Comparison of ENCODE assay signal across 9 mouse cellular contexts in genomic region chr8:106150653-106151000, GRCm38 (mm10). TPM values are rescaled to one million over a fixed set of nuclear protein-coding genes. Genes with fewer than 3 reads are reported as not detected.
DNase-seq lines count a peak whose midpoint lies in the region; ATAC-seq and TF ChIP-seq lines count a peak whose summit lies in the region.
"Had no signal": no experiment of that assay in that cellular context is flagged by ENCODE, and none has a peak within 500 bp of the region (broad histone marks: within the 10 kb centered on the region; RNA-seq: fewer than 3 reads in every experiment).

No protein-coding gene starts in this region.

- TF ChIP-seq CTCF in E14TG2a.4 (conservative IDR thresholded peaks at IDR 0.05; ENCODE audit: low read length) = no peak
- TF ChIP-seq CTCF in forebrain, postnatal 0 days (IDR thresholded peaks at IDR 0.05; ENCODE audit: low read depth) = no peak
- TF ChIP-seq CTCF in liver, postnatal 0 days (IDR thresholded peaks at IDR 0.05; ENCODE audit: low read depth) = 0 out of 2 replicates have a peak, but pooled peaks have one; percentile 4

- H3K27me3 ChIP-seq in heart, embryonic 11.5 days (ENCODE audit: control insufficient read depth, insufficient read depth, low read length) = no peaks in the 10 kb centered on the region
- no peaks in the 10 kb centered on the region for H3K27me3 ChIP-seq in E14TG2a.4 (ENCODE audit: insufficient read depth, low read length)
- H3K27me3 ChIP-seq in forebrain, postnatal 0 days (ENCODE audit: insufficient read depth, low read length) = no peaks in the 10 kb centered on the region
- no peaks in the 10 kb centered on the region for H3K27me3 ChIP-seq in liver, postnatal 0 days (ENCODE audit: insufficient read depth, low read length)

- no peak for DNase-seq in heart, postnatal 25 days (ENCODE audit: low spot score)
- no peak for DNase-seq in forebrain, postnatal 0 days
- no peak for DNase-seq in liver, postnatal 0 days
- no peak for DNase-seq in spleen, postnatal 10 days (ENCODE audit: low spot score in 2 of 2)
- no peak for DNase-seq in cerebellum, postnatal 10 days
- DNase-seq in adrenal gland, postnatal 4 days (ENCODE audit: low spot score in 2 of 2) = no peak

- 20% methylated on average over 8 of the region's 8 CpGs for WGBS in heart, embryonic 11.5 days (ENCODE audit: insufficient replicate concordance)
- 17% methylated on average over 8 of the region's 8 CpGs for WGBS in forebrain, postnatal 0 days
- WGBS in liver, postnatal 0 days (ENCODE audit: insufficient replicate concordance) = 14% methylated on average over 8 of the region's 8 CpGs

- H3K4me3 ChIP-seq in heart, embryonic 11.5 days (ENCODE audit: low read depth, low read length) = peak overlapping the region; percentile 71
- H3K4me3 ChIP-seq in E14TG2a.4 (replicated peaks; ENCODE audit: low read length) = peak overlapping the region; percentile 90
- peak overlapping the region; percentile 58 for H3K4me3 ChIP-seq in forebrain, postnatal 0 days (ENCODE audit: low read depth, low read length)
- H3K4me3 ChIP-seq in liver, postnatal 0 days (ENCODE audit: low read depth, low read length) = peak overlapping the region; percentile 64

- intact Hi-C loops in heart, postnatal 25 days (cut with DNase I) = no loop called here

- no peaks in the 10 kb centered on the region for H3K36me3 ChIP-seq in heart, embryonic 11.5 days (ENCODE audit: control insufficient read depth, insufficient read depth, low read length)
- H3K36me3 ChIP-seq in E14TG2a.4 (ENCODE audit: insufficient read depth, low read length) = peaks cover 34% of the 10 kb centered on the region
- H3K36me3 ChIP-seq in forebrain, postnatal 0 days (ENCODE audit: insufficient read depth) = peaks cover 10% of the 10 kb centered on the region; the same call in 1 of the 2 replicates
- H3K36me3 ChIP-seq in liver, postnatal 0 days (replicated peaks; ENCODE audit: insufficient read depth, low read length) = no peaks in the 10 kb centered on the region

- no peak overlapping the region for H3K27ac ChIP-seq in heart, embryonic 11.5 days (ENCODE audit: low read depth, low read length)
- H3K27ac ChIP-seq in forebrain, postnatal 0 days (ENCODE audit: low read depth, low read length) = 0 out of 2 replicates have a peak overlapping the region, but pooled peaks have one; percentile 47
- peak overlapping the region; percentile 79; the same call in 1 of the 2 replicates for H3K27ac ChIP-seq in liver, postnatal 0 days (ENCODE audit: low read depth)

- no peaks in the 10 kb centered on the region for H3K9me3 ChIP-seq in heart, embryonic 11.5 days (replicated peaks; ENCODE audit: control insufficient read depth, low read length)
- no peaks in the 10 kb centered on the region for H3K9me3 ChIP-seq in E14TG2a.4 (ENCODE audit: low read length)
- no peaks in the 10 kb centered on the region for H3K9me3 ChIP-seq in forebrain, postnatal 0 days (ENCODE audit: low read length)
- no peaks in the 10 kb centered on the region for H3K9me3 ChIP-seq in liver, postnatal 0 days (ENCODE audit: low read length)

- peak overlapping the region; percentile 81 for H3K4me2 ChIP-seq in heart, embryonic 11.5 days
- H3K4me2 ChIP-seq in forebrain, postnatal 0 days (ENCODE audit: low read depth) = peak overlapping the region; percentile 48
- peak overlapping the region; percentile 84 for H3K4me2 ChIP-seq in liver, postnatal 0 days (ENCODE audit: low read depth, low read length)

- no peak for TF ChIP-seq EP300 in liver, postnatal 0 days (IDR thresholded peaks at IDR 0.05; ENCODE audit: low read depth)

- peaks cover 12% of the 10 kb centered on the region; the same call in 1 of the 2 replicates for H3K4me1 ChIP-seq in heart, embryonic 11.5 days (ENCODE audit: control insufficient read depth, insufficient read depth, low read length)
- H3K4me1 ChIP-seq in E14TG2a.4 (replicated peaks; ENCODE audit: low read depth, low read length) = peaks cover 29% of the 10 kb centered on the region
- H3K4me1 ChIP-seq in forebrain, postnatal 0 days (ENCODE audit: insufficient read depth) = peaks cover 10% of the 10 kb centered on the region
- peaks cover 10% of the 10 kb centered on the region; the same call in 1 of the 2 replicates for H3K4me1 ChIP-seq in liver, postnatal 0 days (ENCODE audit: insufficient read depth)

- peak overlapping the region; percentile 74 for H3K9ac ChIP-seq in heart, embryonic 11.5 days (ENCODE audit: low read depth, low read length)
- peak overlapping the region; percentile 58 for H3K9ac ChIP-seq in forebrain, postnatal 0 days
- H3K9ac ChIP-seq in liver, postnatal 0 days (replicated peaks) = peak overlapping the region; percentile 45

- ATAC-seq in heart, embryonic 11.5 days (replicated peaks; ENCODE audit: insufficient number of reproducible peaks, low FRiP score, low TSS enrichment) = peak; percentile 15; the same call in 1 of the 2 replicates
- no peak for ATAC-seq in forebrain, postnatal 0 days
- no peak for ATAC-seq in liver, postnatal 0 days

RNA-seq across cellular contexts. Expression of gene Pla2g15, which starts 0.4 kb away (rescaled TPM):
- 3.0 and 7.2 TPM in 2 replicates for polyA plus RNA-seq in heart, embryonic 11.5 days (2014; fragmentation: Nextera tagmentation; extraction: Ambion mirVana)
- total RNA-seq in heart, postnatal 25 days (2021) = 1 to 10 TPM; 7.8 to 8.7 TPM
- 16.0 and 17.8 TPM in 2 replicates for total RNA-seq in forebrain, postnatal 0 days (2014; rRNA removed)
- polyA plus RNA-seq in forebrain, postnatal 0 days (2015; fragmentation: Nextera tagmentation; extraction: Ambion mirVana) = 11.7 and 15.6 TPM in 2 replicates
- 7.2 and 7.7 TPM in 2 replicates for polyA plus RNA-seq in liver, postnatal 0 days (2015; fragmentation: Nextera tagmentation; extraction: Ambion mirVana)
- 10 to 100 TPM; 17.3 to 17.6 TPM for total RNA-seq in adrenal gland, postnatal 4 days (2021)

RNA-seq across cellular contexts. Expression of gene Esrp2, which starts 13.9 kb away (rescaled TPM):
- 1.3 and 1.4 TPM in 2 replicates for polyA plus RNA-seq in heart, embryonic 11.5 days (2014; fragmentation: Nextera tagmentation; extraction: Ambion mirVana)
- total RNA-seq in heart, postnatal 25 days (2021) = under 1 TPM; 0.53 to 0.60 TPM
- total RNA-seq in forebrain, postnatal 0 days (2014; rRNA removed) = 0.14 TPM in 1 of 2 replicates, not detected in the other
- polyA plus RNA-seq in forebrain, postnatal 0 days (2015; fragmentation: Nextera tagmentation; extraction: Ambion mirVana) = not detected in 2 replicates
- polyA plus RNA-seq in liver, postnatal 0 days (2015; fragmentation: Nextera tagmentation; extraction: Ambion mirVana) = 24.0 and 26.7 TPM in 2 replicates
- total RNA-seq in adrenal gland, postnatal 4 days (2021) = 1 to 10 TPM; 7.2 to 8.8 TPM
- total RNA-seq: common myeloid progenitor, adult 5-6 weeks had no signal

RNA-seq across cellular contexts. Expression of gene Slc7a6, which starts 18.0 kb away (rescaled TPM):
- 64.5 and 67.4 TPM in 2 replicates for polyA plus RNA-seq in heart, embryonic 11.5 days (2014; fragmentation: Nextera tagmentation; extraction: Ambion mirVana)
- total RNA-seq in heart, postnatal 25 days (2021) = 10 to 100 TPM; 12.0 to 12.2 TPM
- total RNA-seq in forebrain, postnatal 0 days (2014; rRNA removed) = 29.9 and 43.6 TPM in 2 replicates
- polyA plus RNA-seq in forebrain, postnatal 0 days (2015; fragmentation: Nextera tagmentation; extraction: Ambion mirVana) = 48.9 and 50.8 TPM in 2 replicates
- 2.6 and 3.2 TPM in 2 replicates for polyA plus RNA-seq in liver, postnatal 0 days (2015; fragmentation: Nextera tagmentation; extraction: Ambion mirVana)
- total RNA-seq in adrenal gland, postnatal 4 days (2021) = 10 to 100 TPM; 21.0 to 25.3 TPM
